Mouse (Mus musculus): ENCODE data around the gene Ak7. TPM values are rescaled to one million over a fixed set of nuclear protein-coding genes. Genes with fewer than 3 reads are reported as not detected.

Ak7 gene
- polyA plus RNA-seq, 1 experiment from 2014 or later, result 2.1 TPM

DNA sequence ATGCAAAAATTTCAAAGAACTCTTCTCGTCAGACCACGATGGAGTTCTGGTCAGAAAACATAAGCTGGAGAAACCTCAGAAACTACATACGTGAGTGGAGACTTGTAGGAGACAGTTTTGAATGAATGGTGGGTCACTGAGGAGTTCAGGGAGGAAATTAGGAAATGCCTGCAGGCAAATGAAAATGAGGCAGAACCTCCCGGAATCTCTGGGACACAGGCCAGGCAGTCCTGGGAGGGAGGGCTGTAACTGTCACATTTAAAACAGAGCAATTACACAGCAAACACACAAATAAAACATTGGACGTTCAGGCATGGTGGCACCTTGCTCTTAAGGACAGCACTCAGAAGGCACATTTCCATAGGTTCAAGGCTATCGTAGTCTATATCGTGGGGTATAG, 69.1 kb downstream of the Ak7 start:
- Histone ChIP-seq H3K36me3 (no peaks in the 10 kb centered on the region), H3K4me1 (replicated peaks) (no peaks in the 10 kb centered on the region), H3K4me3 (no peak overlapping the region), H3K9me3 (no peaks in the 10 kb centered on the region), H3K27ac (no peak overlapping the region), H3K27me3 (ENCODE audit: insufficient read depth, poor library complexity, severe bottlenecking) (no peaks in the 10 kb centered on the region)
- 85% methylated on average over 7 of the region's 7 CpGs for WGBS
- DNase-seq (ENCODE audit: low spot score), result no peak

DNA sequence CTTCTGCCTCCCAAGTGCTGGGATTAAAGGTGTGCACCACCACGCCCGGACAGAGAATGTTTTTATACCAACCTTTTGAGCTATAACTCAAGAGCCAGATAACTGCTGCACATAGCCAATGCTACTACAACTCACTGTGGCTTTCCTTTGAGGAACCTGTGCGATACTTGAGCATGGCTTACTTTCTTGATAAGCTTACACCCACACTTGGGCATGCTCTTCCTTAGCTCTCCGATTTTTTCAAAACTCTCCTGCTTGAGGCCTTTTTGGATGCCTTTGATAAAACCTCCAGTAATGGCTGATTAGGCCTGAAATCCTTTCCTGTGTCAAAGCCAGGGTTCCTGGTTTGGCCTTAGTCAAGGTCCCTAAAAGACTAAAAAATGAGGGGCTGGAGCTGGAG, 71.9 kb downstream of the Ak7 start:
- no peak overlapping the region for H3K4me3 ChIP-seq
- no peak overlapping the region for H3K27ac ChIP-seq
- no peaks in the 10 kb centered on the region for H3K9me3 ChIP-seq
- WGBS, result 90% methylated on average over 4 of the region's 4 CpGs
- no peaks in the 10 kb centered on the region for H3K27me3 ChIP-seq (ENCODE audit: insufficient read depth, poor library complexity, severe bottlenecking)
- no peaks in the 10 kb centered on the region for H3K4me1 ChIP-seq (replicated peaks)
- no peak for DNase-seq (ENCODE audit: low spot score)
- H3K36me3 ChIP-seq, result no peaks in the 10 kb centered on the region

DNA sequence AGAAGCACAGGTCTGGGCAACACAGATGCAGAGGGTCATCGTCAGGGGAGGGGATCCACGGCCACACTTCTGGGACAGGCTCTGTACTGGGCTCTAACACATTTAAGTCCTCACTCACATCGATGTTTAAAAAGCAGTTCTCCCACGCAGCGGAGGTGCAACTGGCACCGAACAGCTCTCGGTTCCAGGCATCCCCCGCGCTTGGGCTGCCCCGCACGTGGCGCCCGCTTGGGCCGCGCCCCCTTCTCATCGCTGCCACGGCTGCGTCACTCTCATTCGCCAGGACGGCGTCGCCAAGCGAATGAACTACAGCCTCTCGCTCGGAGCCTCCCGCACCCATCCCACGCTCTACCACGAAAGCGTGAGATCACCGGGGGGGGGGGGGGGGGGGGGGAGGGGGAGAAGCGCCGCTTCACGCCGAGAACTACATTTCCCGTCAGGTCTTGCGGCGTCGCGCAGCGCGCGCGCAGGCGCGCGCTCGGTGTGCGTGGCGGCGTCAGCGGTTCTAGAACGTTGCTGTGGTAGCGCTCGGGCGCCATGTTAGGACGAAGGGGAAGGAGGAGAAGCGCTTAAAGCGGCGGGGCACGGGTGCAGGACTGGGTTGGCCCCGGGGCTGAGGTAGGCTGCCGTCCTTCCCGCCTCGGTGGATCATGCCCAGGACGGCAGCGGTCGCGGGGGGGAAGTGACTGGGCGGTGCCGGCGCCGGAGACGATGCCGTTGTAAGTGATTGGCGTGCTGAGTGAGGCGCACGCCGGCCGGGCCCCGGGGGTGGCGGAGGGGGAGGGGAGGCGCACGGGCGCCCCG, 78.6 kb downstream of the Ak7 start, which contains the start of gene Papola:
Gene Papola, plus strand, starts transcription at position 499 of the 804 bp plus-strand sequence.
- H3K4me1 ChIP-seq (replicated peaks), result peaks cover 20% of the 10 kb centered on the region
- peak; percentile 95 for DNase-seq (ENCODE audit: low spot score)
- H3K4me3 ChIP-seq, result peak within 1 kb of the TSS; percentile 87
- H3K9me3 ChIP-seq, result no peaks in the 10 kb centered on the region
- WGBS, result under 1% methylated on average over 81 of the region's 85 CpGs
- peaks cover 32% of the 10 kb centered on the region for H3K36me3 ChIP-seq
- peak within 1 kb of the TSS; percentile 98 for H3K27ac ChIP-seq
- H3K27me3 ChIP-seq (ENCODE audit: insufficient read depth, poor library complexity, severe bottlenecking), result no peaks in the 10 kb centered on the region

DNA sequence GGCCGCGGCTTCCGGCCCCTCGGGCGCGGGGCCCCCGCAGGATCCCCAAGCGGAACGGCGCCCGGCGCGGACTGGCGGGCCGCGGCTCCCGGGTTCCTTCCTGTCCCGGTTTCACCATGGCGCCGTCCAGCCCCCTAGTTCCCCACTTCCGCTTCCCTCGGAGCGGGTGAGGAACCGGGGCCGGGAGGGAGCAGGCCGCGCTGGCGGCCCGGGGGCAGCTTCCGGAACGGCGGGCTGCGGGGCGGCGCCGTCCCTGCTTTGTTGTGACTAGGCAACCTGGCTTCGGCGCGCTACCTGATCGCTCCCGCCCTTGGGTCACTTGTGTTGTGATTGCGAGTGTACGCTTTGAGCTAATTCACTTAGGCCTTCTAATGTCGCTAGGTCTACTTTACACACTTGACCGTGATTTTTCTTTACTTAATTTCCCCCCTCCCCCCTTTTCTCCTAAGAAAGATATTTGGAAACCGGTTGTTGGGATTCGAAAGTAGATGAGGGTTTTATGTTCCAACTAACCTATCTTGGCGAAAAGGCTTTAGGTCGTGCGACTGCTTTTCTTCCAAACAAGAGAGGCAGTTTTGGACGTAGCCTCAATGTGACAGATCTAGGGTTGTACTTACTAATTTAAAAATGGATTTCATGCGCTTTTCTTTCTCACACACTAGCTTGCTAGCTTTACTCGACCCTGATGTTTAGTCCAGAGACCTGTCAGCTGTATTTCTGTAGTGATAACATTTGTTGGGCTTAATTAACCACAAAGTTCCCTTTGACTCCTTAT, 79.4 kb downstream of the Ak7 start:
- Histone ChIP-seq H3K4me1 (replicated peaks) (peaks cover 20% of the 10 kb centered on the region), H3K9me3 (no peaks in the 10 kb centered on the region), H3K27ac (peak overlapping the region; percentile 98), H3K36me3 (peaks cover 39% of the 10 kb centered on the region), H3K4me3 (peak overlapping the region; percentile 87), H3K27me3 (ENCODE audit: insufficient read depth, poor library complexity, severe bottlenecking) (no peaks in the 10 kb centered on the region)
- WGBS, result under 1% methylated on average over 53 of the region's 53 CpGs
- peak; percentile 68 for DNase-seq (ENCODE audit: low spot score)

DNA sequence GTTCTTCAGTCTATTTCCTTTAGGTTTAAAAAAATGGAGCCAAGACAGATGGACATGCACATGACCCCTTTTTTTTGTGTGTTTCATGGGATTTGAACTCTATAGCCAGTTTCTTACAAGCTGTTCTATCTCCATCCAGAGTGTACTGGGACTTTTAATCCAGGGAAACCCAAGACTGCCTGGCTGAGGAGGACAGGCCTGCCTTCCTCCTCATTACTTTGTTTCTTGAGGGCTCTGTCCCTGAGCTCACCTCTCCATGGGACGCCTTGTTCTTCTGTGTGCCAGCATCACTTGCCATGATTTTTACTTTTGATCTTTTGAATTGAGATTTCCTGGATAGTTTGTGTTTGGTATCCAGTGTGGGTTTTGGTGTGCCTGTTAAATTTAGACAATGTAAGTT, 80.3 kb downstream of the Ak7 start:
- H3K4me1 ChIP-seq (replicated peaks), result peaks cover 20% of the 10 kb centered on the region

DNA sequence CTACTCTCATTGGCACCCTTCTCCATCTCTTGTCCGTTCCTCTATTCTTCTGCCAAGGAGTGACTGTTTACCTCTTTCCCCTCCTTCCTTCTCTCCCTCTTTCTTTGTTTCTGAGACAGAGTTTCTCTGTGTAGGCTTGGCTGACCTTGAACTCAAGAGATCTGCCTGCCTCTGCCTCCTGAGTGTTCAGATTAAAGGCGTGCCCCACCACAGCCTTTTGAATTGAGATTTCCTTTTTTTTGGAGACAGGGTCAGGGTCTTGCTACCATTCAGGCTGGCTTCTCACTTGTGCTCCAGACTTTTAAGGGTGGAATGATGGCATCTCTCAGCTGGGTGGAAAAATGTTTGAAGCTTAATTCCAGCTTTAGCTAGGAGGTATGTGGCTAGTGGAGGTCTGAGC, 81.8 kb downstream of the Ak7 start:
- no peak overlapping the region for H3K27ac ChIP-seq
- no peak for DNase-seq (ENCODE audit: low spot score)
- H3K36me3 ChIP-seq, result peaks cover 56% of the 10 kb centered on the region
- peaks cover 20% of the 10 kb centered on the region for H3K4me1 ChIP-seq (replicated peaks)
- 95% methylated on average over 2 of the region's 2 CpGs for WGBS
- H3K4me3 ChIP-seq, result no peak overlapping the region
- H3K9me3 ChIP-seq, result no peaks in the 10 kb centered on the region
- no peaks in the 10 kb centered on the region for H3K27me3 ChIP-seq (ENCODE audit: insufficient read depth, poor library complexity, severe bottlenecking)

More for the DNA sequence above, 80.3 kb downstream of the Ak7 start:
- no peak for DNase-seq (ENCODE audit: low spot score)
- Histone ChIP-seq H3K4me3 (peak overlapping the region; percentile 87), H3K36me3 (peaks cover 49% of the 10 kb centered on the region), H3K27me3 (ENCODE audit: insufficient read depth, poor library complexity, severe bottlenecking) (no peaks in the 10 kb centered on the region), H3K27ac (no peak overlapping the region), H3K9me3 (no peaks in the 10 kb centered on the region)
- WGBS, result 84% methylated on average over 1 of the region's 1 CpGs

DNA sequence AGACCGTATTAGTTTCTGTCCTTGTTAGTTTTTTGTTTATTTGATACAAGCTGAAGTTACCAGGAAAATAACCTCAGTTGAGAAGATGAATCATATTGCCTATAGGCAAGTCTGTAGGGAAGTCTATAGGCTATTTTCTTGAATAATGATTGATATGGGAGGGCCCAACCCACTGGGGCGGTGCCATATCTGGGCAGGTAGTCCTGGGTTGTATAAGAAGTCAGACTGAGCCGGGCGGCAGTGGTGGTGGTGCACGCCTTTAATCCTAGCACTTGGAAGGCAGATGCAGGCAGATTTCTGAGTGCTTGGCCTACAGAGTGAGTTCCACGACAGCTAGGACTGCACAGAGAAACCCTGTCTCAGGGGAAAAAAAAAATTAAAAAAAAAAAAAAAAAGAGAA, 84.1 kb downstream of the Ak7 start:
- Histone ChIP-seq H3K4me1 (replicated peaks) (peaks cover 15% of the 10 kb centered on the region), H3K9me3 (no peaks in the 10 kb centered on the region), H3K4me3 (no peak overlapping the region), H3K27ac (no peak overlapping the region), H3K27me3 (ENCODE audit: insufficient read depth, poor library complexity, severe bottlenecking) (no peaks in the 10 kb centered on the region), H3K36me3 (peaks cover 71% of the 10 kb centered on the region)
- DNase-seq (ENCODE audit: low spot score), result no peak
- WGBS, result 91% methylated on average over 6 of the region's 6 CpGs

DNA sequence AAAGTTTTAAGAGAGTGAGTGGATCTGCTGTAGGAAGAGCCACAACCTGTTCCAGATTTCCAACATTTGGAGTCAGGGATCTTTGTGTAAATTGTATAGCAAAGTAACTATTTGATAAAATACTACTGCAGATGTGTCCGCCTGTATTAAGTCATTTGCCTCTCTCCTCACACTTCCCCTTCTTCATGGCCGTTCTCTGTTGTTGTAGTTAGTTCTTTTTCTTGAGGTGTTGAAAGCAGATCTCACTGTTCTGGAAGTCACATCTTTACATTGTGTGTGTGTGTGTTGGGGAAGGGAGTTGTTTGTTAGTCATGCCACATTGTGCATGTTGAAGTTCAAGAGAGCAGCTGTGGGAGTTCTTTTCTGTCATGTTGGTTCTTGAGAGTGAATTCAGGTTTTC, 89.1 kb downstream of the Ak7 start:
- Histone ChIP-seq H3K36me3 (peaks cover 62% of the 10 kb centered on the region), H3K27me3 (ENCODE audit: insufficient read depth, poor library complexity, severe bottlenecking) (no peaks in the 10 kb centered on the region), H3K4me3 (no peak overlapping the region), H3K4me1 (replicated peaks) (no peaks in the 10 kb centered on the region), H3K9me3 (no peaks in the 10 kb centered on the region), H3K27ac (no peak overlapping the region)
- DNase-seq (ENCODE audit: low spot score), result no peak
- WGBS, result 93% methylated on average over 2 of the region's 2 CpGs

DNA sequence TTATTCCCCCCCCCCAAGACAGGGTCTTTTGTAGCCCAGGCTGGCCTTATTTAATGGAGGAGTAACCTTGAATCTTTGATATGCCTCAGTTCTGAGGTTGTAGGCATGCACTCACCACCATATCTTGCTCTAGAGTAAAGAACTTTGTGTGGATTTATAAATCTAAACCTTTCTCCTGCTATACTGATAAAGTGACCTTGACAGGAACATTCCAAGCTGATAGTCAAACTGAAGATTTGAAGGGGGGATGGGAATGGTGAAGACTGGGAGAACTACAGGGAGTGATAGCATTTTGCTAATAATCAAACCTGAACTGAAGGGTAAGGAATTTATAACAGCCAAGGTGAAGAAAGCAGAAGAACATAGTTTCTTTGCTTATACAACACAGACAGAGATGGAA, 92.2 kb downstream of the Ak7 start:
- no peaks in the 10 kb centered on the region for H3K9me3 ChIP-seq
- no peak overlapping the region for H3K4me3 ChIP-seq
- DNase-seq (ENCODE audit: low spot score), result no peak
- no peaks in the 10 kb centered on the region for H3K27me3 ChIP-seq (ENCODE audit: insufficient read depth, poor library complexity, severe bottlenecking)
- peaks cover 72% of the 10 kb centered on the region for H3K36me3 ChIP-seq
- H3K4me1 ChIP-seq (replicated peaks), result no peaks in the 10 kb centered on the region
- no peak overlapping the region for H3K27ac ChIP-seq

DNA sequence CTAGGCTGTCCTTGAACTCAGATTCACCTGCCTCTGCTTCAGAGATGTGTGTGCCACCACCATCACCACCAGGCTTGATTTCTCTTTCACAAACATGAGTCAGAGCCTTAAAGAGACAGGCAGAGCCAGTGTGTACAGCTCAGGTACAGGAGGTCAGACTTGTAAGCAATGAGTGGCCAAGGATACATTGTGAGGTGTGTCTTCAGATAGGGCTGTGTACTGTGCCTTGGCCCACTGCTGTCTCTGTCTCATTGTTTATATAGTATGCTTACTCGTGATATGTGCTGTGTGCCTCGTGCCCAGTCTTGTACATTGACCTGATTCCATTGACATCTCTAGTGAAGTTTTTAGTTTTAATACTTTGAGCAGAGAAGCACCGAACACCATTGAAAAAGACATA, 100.0 kb downstream of the Ak7 start:
- Histone ChIP-seq H3K27ac (no peak overlapping the region), H3K4me1 (replicated peaks) (no peaks in the 10 kb centered on the region), H3K36me3 (peaks cover 100% of the 10 kb centered on the region), H3K4me3 (no peak overlapping the region), H3K27me3 (ENCODE audit: insufficient read depth, poor library complexity, severe bottlenecking) (no peaks in the 10 kb centered on the region), H3K9me3 (no peaks in the 10 kb centered on the region)
- WGBS, result 96% methylated on average over 3 of the region's 3 CpGs
- no peak for DNase-seq (ENCODE audit: low spot score)

DNA sequence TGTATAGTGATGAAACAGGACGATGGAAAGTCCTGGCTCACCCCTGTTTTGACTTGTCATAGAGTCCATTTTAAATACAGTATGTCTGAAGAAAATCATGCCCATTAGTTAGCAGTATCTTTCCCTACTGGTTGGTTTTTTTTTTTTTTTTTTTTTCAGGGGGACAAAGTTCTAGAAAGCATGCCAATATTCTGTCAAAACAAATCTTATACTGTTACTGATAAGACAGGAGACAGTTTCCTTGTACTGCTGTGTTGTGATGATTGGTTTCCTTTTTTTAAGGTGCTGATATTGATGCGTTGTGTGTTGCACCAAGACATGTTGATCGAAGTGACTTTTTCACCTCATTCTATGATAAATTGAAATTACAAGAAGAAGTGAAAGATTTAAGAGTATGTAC, 100.4 kb downstream of the Ak7 start:
- Histone ChIP-seq H3K4me3 (no peak overlapping the region), H3K27ac (no peak overlapping the region), H3K9me3 (no peaks in the 10 kb centered on the region), H3K36me3 (peaks cover 100% of the 10 kb centered on the region), H3K4me1 (replicated peaks) (no peaks in the 10 kb centered on the region), H3K27me3 (ENCODE audit: insufficient read depth, poor library complexity, severe bottlenecking) (no peaks in the 10 kb centered on the region)
- no peak for DNase-seq (ENCODE audit: low spot score)
- WGBS, result 96% methylated on average over 3 of the region's 3 CpGs

DNA sequence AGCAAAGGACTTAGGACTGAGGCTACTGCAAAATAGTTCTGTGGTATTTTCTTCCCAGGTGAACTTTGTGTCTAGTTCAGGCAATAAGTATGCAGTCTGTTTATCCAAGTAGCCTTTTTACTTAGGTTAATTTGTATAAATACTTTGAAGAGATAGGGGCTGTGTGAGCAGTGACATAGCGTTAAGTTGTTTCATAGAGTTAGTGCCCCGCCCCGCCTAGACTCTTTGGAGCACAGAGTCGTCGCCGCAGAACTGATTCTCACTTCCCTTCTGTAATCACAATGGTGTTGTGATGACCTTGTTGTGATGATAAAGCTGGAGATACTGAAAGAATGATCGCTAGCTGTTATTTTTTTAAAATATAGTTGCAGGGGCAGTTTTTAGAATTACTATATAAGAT, 101.6 kb downstream of the Ak7 start:
- Histone ChIP-seq H3K27me3 (ENCODE audit: insufficient read depth, poor library complexity, severe bottlenecking) (no peaks in the 10 kb centered on the region), H3K9me3 (no peaks in the 10 kb centered on the region), H3K36me3 (peaks cover 100% of the 10 kb centered on the region), H3K4me3 (no peak overlapping the region), H3K27ac (no peak overlapping the region), H3K4me1 (replicated peaks) (no peaks in the 10 kb centered on the region)
- 97% methylated on average over 7 of the region's 7 CpGs for WGBS
- DNase-seq (ENCODE audit: low spot score), result no peak

DNA sequence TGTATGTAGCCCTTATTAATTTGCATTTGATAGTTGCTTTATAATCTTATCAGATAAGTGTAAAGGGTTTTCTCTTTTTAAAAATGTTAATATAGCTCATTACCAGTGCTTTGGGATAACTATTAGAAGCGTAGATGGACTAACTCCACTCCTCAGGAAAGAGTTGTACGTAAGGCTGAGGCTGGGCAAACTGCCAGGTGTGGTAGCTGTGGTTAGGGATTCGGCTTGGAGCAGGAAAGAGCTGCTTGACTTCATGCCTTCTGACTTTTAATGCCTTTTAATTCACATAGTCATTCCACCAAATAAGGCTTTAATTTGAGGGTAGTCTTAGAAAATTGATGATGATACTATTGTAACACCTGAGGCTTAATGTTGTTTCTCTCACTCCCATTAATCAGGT, 103.2 kb downstream of the Ak7 start:
- Histone ChIP-seq H3K9me3 (no peaks in the 10 kb centered on the region), H3K27me3 (ENCODE audit: insufficient read depth, poor library complexity, severe bottlenecking) (no peaks in the 10 kb centered on the region), H3K27ac (no peak overlapping the region), H3K4me3 (no peak overlapping the region), H3K4me1 (replicated peaks) (no peaks in the 10 kb centered on the region), H3K36me3 (peaks cover 100% of the 10 kb centered on the region)
- 99% methylated on average over 3 of the region's 3 CpGs for WGBS
- no peak for DNase-seq (ENCODE audit: low spot score)

All from hindbrain, embryonic 10.5 days (tissue).